ENCODE assay signal across 17 mouse cellular contexts in the genomic region with DNA sequence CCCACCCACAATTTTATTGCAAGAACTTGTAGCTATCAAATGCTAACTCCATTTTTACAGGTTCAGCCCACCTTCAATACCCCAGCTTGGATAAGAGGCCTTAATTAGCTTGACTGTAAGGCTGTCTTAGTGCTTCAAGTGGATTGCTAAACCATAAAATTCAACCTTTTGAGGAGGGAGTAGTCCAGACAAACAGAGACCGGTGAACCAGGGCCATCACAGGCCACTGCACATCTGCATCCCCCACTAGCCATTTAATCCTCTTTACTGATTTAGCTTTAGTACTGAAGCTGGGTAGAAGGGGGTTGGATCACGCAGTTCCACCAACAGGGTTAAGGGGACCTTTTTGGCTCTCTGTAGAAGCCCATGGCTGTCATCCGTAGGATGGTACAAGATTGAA.
"Had no signal": no experiment of that assay in that cellular context is flagged by ENCODE, and none has a peak within 500 bp of the region (broad histone marks: within the 10 kb centered on the region; RNA-seq: fewer than 3 reads in every experiment).

No protein-coding gene starts in this region.

- H3K4me2 ChIP-seq: lung, embryonic 15.5 days; midbrain, embryonic 12.5 days; midbrain, embryonic 15.5 days; neural tube, embryonic 12.5 days; stomach, embryonic 15.5 days had no signal

- H3K4me1 ChIP-seq: stomach, embryonic 15.5 days had no signal

- H3K4me3 ChIP-seq: lung, embryonic 15.5 days; megakaryocyte, embryonic 14.5 days; midbrain, embryonic 12.5 days; midbrain, embryonic 15.5 days; neural tube, embryonic 12.5 days; stomach, embryonic 15.5 days had no signal

- H3K9me3 ChIP-seq: lung, embryonic 15.5 days; megakaryocyte, embryonic 14.5 days; midbrain, embryonic 12.5 days; midbrain, embryonic 15.5 days; neural tube, embryonic 12.5 days; stomach, embryonic 15.5 days had no signal

- H3K36me3 ChIP-seq: lung, embryonic 15.5 days; midbrain, embryonic 12.5 days; midbrain, embryonic 15.5 days; neural tube, embryonic 12.5 days; stomach, embryonic 15.5 days had no signal

- H3K27me3 ChIP-seq: lung, embryonic 15.5 days; megakaryocyte, embryonic 14.5 days; midbrain, embryonic 12.5 days; midbrain, embryonic 15.5 days; neural tube, embryonic 12.5 days; stomach, embryonic 15.5 days had no signal

- H3K27ac ChIP-seq: lung, embryonic 15.5 days; macrophage; midbrain, embryonic 12.5 days; midbrain, embryonic 15.5 days; neural tube, embryonic 12.5 days; stomach, embryonic 15.5 days; stomach, postnatal 0 days had no signal

- ATAC-seq: liver, postnatal 0 days; lung, postnatal 0 days; midbrain, embryonic 15.5 days had no signal

- H3K9ac ChIP-seq: liver, postnatal 0 days; lung, embryonic 15.5 days; midbrain, embryonic 12.5 days; midbrain, embryonic 15.5 days; neural tube, embryonic 12.5 days; stomach, embryonic 15.5 days had no signal

- DNase-seq: liver, postnatal 0 days; lung, adult 2 months; lung, postnatal 14 days; lung, postnatal 36 days; right cerebral cortex, postnatal 14 days; thymus, adult 2 months; thymus, postnatal 25 days; thymus, postnatal 4 days had no signal
